Mouse (Mus musculus) kidney, postnatal 14 days (tissue): ENCODE data around the gene Ott.
"Not testable (repeated sequence)": the region's sequence is repeated elsewhere in the genome, so short reads cannot be mapped to it uniquely, and the experiment has no call there.

ENCODE experiments used
- DNase-seq: peaks from one replicate; pipeline ENCODE4 v3.0.0; 2022; ENCODE audit warnings: mixed read lengths

Gene Ott

DNA sequence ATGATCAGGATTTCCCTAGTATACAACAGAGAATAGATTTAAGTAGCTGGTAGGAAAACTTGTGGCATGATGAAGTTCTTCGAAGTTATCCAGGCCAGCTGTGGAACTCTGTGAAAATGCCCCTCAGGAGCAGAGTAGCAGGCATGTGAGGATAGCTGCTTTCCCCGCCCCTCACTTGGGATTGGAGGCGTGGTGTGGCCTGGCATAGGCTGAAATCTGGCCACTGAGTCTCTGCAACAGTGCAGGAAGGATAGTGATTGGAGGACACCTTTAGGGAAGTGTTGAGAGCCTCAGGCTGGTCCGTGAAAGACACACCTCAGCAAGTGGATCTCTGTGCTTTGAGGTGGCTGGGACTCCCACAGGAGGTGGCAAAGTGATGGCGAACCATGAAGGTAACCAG, at the start of gene Ott:
Gene Ott, plus strand, starts transcription at position 301 of the 400 bp plus-strand sequence.
- DNase-seq: not testable (repeated sequence)
